Mouse (Mus musculus): ENCODE data around the gene Hic1. TPM values are rescaled to one million over a fixed set of nuclear protein-coding genes. Genes with fewer than 3 reads are reported as not detected.

The Hic1 gene
- polyA plus RNA-seq, 1 experiment = 14.1 TPM

DNA sequence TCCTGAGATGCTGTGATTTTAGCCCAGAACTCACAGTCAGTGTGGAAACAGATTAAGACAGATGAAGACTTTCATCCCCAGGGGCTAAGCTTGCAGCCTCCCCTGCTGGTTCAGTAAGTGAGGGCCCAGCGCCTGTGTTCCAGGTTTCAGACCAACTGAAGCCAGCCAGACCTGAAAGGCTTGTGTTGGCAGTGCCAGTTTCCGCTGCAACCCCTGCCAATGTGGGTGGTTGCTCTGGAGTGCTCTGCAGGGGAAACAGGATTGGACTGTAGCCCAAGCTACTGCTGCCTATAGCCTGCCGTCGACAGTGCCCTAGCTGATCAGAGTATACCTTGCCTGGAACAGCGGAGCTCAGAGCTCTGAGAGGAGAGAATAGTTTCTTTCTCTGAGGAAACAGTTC, 37.0 kb downstream of the Hic1 start:
- Histone ChIP-seq H3K4me1 (replicated peaks; ENCODE audit: control insufficient read depth, insufficient read depth, low read length) (peaks cover 8% of the 10 kb centered on the region; the same call in 1 of the 2 replicates), H3K4me3 (ENCODE audit: control insufficient read depth, insufficient read depth, low read length) (no peak overlapping the region), H3K36me3 (ENCODE audit: control insufficient read depth, insufficient read depth, low read length) (no peaks in the 10 kb centered on the region), H3K27me3 (ENCODE audit: control insufficient read depth, insufficient read depth, low read length) (no peaks in the 10 kb centered on the region), H3K27ac (ENCODE audit: control insufficient read depth, insufficient read depth, low read length) (no peak overlapping the region)
- DNase-seq = no peak
- 92% methylated on average over 5 of the region's 5 CpGs for WGBS
- TF ChIP-seq CTCF (IDR thresholded peaks at IDR 0.05; ENCODE audit: borderline replicate concordance, control insufficient read depth, extremely low read depth, insufficient read depth, low read length, poor library complexity) = no peak
- TF ChIP-seq POLR2A (IDR thresholded peaks at IDR 0.05; ENCODE audit: control insufficient read depth, extremely low read depth, insufficient read depth, low read length, poor library complexity) = no peak

DNA sequence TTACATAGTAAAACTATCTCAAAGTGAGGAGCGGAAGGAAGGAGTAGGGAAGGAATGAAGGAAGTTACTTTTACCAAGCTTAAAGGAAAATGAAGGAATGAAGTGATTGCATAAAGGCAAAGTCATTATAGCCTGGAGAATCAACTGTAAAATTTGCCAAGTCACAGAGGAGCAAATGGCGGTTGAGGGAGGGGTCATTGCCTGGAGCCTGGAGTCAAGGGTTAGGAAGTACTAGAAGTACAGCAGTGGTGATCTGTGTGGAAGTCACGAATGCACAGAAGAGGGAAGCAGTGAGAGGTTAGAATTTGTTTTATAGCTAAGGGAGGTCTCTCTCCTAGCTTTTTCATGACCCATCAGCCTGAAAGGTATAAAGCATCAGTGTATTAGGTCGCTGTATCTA, 38.0 kb downstream of the Hic1 start:
- 87% methylated on average over 4 of the region's 4 CpGs for WGBS
- H3K27ac ChIP-seq (ENCODE audit: control insufficient read depth, insufficient read depth, low read length) = no peak overlapping the region
- H3K27me3 ChIP-seq (ENCODE audit: control insufficient read depth, insufficient read depth, low read length) = no peaks in the 10 kb centered on the region
- H3K4me3 ChIP-seq (ENCODE audit: control insufficient read depth, insufficient read depth, low read length) = no peak overlapping the region
- no peaks in the 10 kb centered on the region for H3K36me3 ChIP-seq (ENCODE audit: control insufficient read depth, insufficient read depth, low read length)
- no peak for DNase-seq
- TF ChIP-seq CTCF (IDR thresholded peaks at IDR 0.05; ENCODE audit: borderline replicate concordance, control insufficient read depth, extremely low read depth, insufficient read depth, low read length, poor library complexity) (no peak), POLR2A (IDR thresholded peaks at IDR 0.05; ENCODE audit: control insufficient read depth, extremely low read depth, insufficient read depth, low read length, poor library complexity) (no peak)
- H3K4me1 ChIP-seq (replicated peaks; ENCODE audit: control insufficient read depth, insufficient read depth, low read length) = no peaks in the 10 kb centered on the region

DNA sequence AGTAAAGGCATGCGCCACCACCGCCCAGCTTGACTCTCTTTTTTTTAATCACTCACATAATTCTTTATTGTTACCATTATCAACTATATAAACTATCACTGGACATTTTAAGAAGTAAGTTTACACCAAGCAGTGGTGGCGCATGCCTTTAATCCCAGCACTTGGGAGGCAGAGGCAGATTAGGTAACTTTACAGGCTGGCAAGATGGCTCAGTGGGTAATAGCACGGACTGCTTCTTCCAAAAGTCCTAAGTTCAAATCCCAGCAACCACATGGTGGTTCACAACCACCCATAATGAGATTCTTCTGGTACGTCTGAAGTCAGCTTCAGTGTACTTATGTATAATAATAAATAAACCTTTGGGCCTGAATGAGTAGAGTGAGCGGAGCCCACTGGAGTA, 39.8 kb downstream of the Hic1 start:
- Histone ChIP-seq H3K27me3 (ENCODE audit: control insufficient read depth, insufficient read depth, low read length) (no peaks in the 10 kb centered on the region), H3K27ac (ENCODE audit: control insufficient read depth, insufficient read depth, low read length) (no peak overlapping the region), H3K36me3 (ENCODE audit: control insufficient read depth, insufficient read depth, low read length) (no peaks in the 10 kb centered on the region), H3K4me1 (replicated peaks; ENCODE audit: control insufficient read depth, insufficient read depth, low read length) (no peaks in the 10 kb centered on the region), H3K4me3 (ENCODE audit: control insufficient read depth, insufficient read depth, low read length) (no peak overlapping the region)
- DNase-seq = no peak
- over 99% methylated on average over 6 of the region's 6 CpGs for WGBS
- no peak for TF ChIP-seq CTCF (IDR thresholded peaks at IDR 0.05; ENCODE audit: borderline replicate concordance, control insufficient read depth, extremely low read depth, insufficient read depth, low read length, poor library complexity)
- TF ChIP-seq POLR2A (IDR thresholded peaks at IDR 0.05; ENCODE audit: control insufficient read depth, extremely low read depth, insufficient read depth, low read length, poor library complexity) = no peak

DNA sequence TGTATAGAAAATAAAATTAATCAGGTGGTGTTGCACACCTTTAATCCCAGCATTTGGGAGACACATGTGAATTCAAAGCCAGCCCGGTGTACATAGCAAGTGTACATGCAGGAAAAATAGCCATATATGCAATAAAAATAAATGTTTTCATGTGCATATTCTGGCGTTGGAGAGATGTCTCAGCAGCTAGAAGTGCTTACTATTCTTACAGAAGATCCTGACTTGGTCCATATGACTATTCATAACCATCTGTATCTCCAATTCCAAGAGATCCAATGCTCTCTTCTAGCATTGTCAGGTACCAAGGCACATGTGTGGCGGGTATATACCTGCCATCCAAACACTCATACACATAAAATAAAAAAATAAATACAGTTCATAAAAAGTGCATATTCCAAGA, 42.9 kb downstream of the Hic1 start:
- 100% methylated on average over 3 of the region's 3 CpGs for WGBS
- no peak overlapping the region for H3K4me3 ChIP-seq (ENCODE audit: control insufficient read depth, insufficient read depth, low read length)
- H3K4me1 ChIP-seq (replicated peaks; ENCODE audit: control insufficient read depth, insufficient read depth, low read length) = no peaks in the 10 kb centered on the region
- H3K27me3 ChIP-seq (ENCODE audit: control insufficient read depth, insufficient read depth, low read length) = no peaks in the 10 kb centered on the region
- no peak for DNase-seq
- H3K27ac ChIP-seq (ENCODE audit: control insufficient read depth, insufficient read depth, low read length) = no peak overlapping the region
- H3K36me3 ChIP-seq (ENCODE audit: control insufficient read depth, insufficient read depth, low read length) = no peaks in the 10 kb centered on the region
- TF ChIP-seq CTCF (IDR thresholded peaks at IDR 0.05; ENCODE audit: borderline replicate concordance, control insufficient read depth, extremely low read depth, insufficient read depth, low read length, poor library complexity) = no peak
- no peak for TF ChIP-seq POLR2A (IDR thresholded peaks at IDR 0.05; ENCODE audit: control insufficient read depth, extremely low read depth, insufficient read depth, low read length, poor library complexity)

DNA sequence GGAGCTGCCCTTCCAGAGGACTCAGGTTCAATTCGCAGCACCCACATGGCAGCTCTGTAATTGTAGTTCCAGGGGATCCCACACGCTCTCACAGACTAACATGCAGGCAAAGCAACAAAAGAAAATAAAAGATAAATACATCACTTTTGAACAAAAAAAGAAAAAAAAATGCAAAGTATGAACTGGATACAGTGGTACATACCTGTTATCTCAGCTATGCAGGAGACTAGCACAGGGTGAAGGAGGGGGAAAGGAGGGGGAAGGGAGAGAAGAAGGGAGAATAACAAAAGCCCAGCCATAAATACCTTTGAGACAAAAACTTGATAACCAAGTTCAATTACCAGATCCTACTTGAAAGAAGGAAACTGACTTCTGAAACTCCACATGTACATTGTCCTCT, 44.9 kb downstream of the Hic1 start:
- WGBS = 98% methylated on average over 2 of the region's 2 CpGs
- TF ChIP-seq CTCF (IDR thresholded peaks at IDR 0.05; ENCODE audit: borderline replicate concordance, control insufficient read depth, extremely low read depth, insufficient read depth, low read length, poor library complexity) = no peak
- no peak for TF ChIP-seq POLR2A (IDR thresholded peaks at IDR 0.05; ENCODE audit: control insufficient read depth, extremely low read depth, insufficient read depth, low read length, poor library complexity)
- no peak overlapping the region for H3K4me3 ChIP-seq (ENCODE audit: control insufficient read depth, insufficient read depth, low read length)

DNA sequence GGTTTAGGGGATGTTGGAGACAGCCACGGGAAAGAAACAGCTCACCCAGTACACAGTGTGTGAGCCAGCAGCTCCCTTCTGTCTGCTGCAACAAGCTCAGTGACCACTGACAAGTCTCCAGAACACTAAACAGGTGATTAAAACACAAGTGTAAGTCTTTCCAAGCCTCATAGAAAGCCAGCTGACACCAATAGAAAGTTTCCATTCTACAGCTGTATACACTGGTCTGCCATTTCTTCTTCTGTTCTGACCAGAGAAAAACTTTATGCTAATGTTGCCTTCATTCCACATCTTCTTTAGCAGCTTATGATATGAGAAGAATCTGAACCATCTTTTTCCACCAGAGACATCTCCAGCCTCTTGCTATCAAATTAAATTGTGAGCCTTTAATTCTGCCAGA, 48.0 kb downstream of the Hic1 start:
- 47% methylated on average over 1 of the region's 1 CpGs for WGBS
- Histone ChIP-seq H3K36me3 (ENCODE audit: control insufficient read depth, insufficient read depth, low read length) (no peaks in the 10 kb centered on the region), H3K27me3 (ENCODE audit: control insufficient read depth, insufficient read depth, low read length) (no peaks in the 10 kb centered on the region), H3K4me1 (replicated peaks; ENCODE audit: control insufficient read depth, insufficient read depth, low read length) (no peaks in the 10 kb centered on the region), H3K27ac (ENCODE audit: control insufficient read depth, insufficient read depth, low read length) (no peak overlapping the region), H3K4me3 (ENCODE audit: control insufficient read depth, insufficient read depth, low read length) (no peak overlapping the region)
- DNase-seq = no peak
- TF ChIP-seq CTCF (IDR thresholded peaks at IDR 0.05; ENCODE audit: borderline replicate concordance, control insufficient read depth, extremely low read depth, insufficient read depth, low read length, poor library complexity) (no peak), POLR2A (IDR thresholded peaks at IDR 0.05; ENCODE audit: control insufficient read depth, extremely low read depth, insufficient read depth, low read length, poor library complexity) (no peak)

More for the DNA sequence above, 44.9 kb downstream of the Hic1 start:
- Histone ChIP-seq H3K27me3 (ENCODE audit: control insufficient read depth, insufficient read depth, low read length) (no peaks in the 10 kb centered on the region), H3K27ac (ENCODE audit: control insufficient read depth, insufficient read depth, low read length) (no peak overlapping the region), H3K36me3 (ENCODE audit: control insufficient read depth, insufficient read depth, low read length) (no peaks in the 10 kb centered on the region), H3K4me1 (replicated peaks; ENCODE audit: control insufficient read depth, insufficient read depth, low read length) (no peaks in the 10 kb centered on the region)
- DNase-seq = no peak

DNA sequence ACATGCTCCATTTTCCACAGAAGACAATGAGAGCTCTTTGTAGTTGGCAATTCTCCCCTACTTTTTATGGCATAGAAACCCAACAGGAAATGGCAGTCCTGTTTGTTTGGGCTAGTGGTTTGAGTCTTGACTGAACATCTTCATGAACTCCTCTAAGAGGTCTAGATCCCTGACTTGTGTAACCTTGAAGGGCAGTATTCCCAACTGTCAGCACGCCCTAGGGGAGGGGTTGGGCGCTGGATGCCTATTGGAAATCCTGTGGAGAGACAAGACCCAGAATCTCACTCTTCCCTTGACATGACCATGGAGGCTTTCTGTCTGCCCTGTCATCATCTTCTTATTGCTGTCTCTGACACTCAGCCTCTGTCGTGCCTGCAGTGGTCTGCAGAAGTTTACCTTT, 49.5 kb downstream of the Hic1 start:
- 94% methylated on average over 3 of the region's 3 CpGs for WGBS
- no peak for DNase-seq
- no peaks in the 10 kb centered on the region for H3K4me1 ChIP-seq (replicated peaks; ENCODE audit: control insufficient read depth, insufficient read depth, low read length)
- H3K4me3 ChIP-seq (ENCODE audit: control insufficient read depth, insufficient read depth, low read length) = no peak overlapping the region
- H3K36me3 ChIP-seq (ENCODE audit: control insufficient read depth, insufficient read depth, low read length) = no peaks in the 10 kb centered on the region
- H3K27me3 ChIP-seq (ENCODE audit: control insufficient read depth, insufficient read depth, low read length) = no peaks in the 10 kb centered on the region
- no peak for TF ChIP-seq POLR2A (IDR thresholded peaks at IDR 0.05; ENCODE audit: control insufficient read depth, extremely low read depth, insufficient read depth, low read length, poor library complexity)
- no peak overlapping the region for H3K27ac ChIP-seq (ENCODE audit: control insufficient read depth, insufficient read depth, low read length)
